Mouse (Mus musculus) hindbrain, embryonic 11.5 days (tissue): ENCODE data around the gene Srsf3. TPM values are rescaled to one million over a fixed set of nuclear protein-coding genes. Genes with fewer than 3 reads are reported as not detected.
"Not testable (repeated sequence)": the region's sequence is repeated elsewhere in the genome, so short reads cannot be mapped to it uniquely, and the experiment has no call there.

Experiments used
- ATAC-seq: fragments of 200-750 bp; cut with Nextera tagmentation; 2 replicates; pipeline ENCODE4 v1.8.0; 2017; ENCODE audit warnings: mild to moderate bottlenecking, moderate TSS enrichment, moderate library complexity; ENCODE audit not compliant: low FRiP score
- DNase-seq: peaks from one replicate; pipeline ENCODE4 v3.0.0-alpha.2; 2015; ENCODE audit warnings: low spot score
- H3K27ac ChIP-seq: fragments of 300-500 bp; sonication (generic); 2 replicates; pipeline ENCODE4 v1.5.1; 2014; ENCODE audit warnings: mild to moderate bottlenecking, low read depth, low read length
- H3K27me3 ChIP-seq: fragments of 300-500 bp; sonication (generic); 2 replicates; pipeline ENCODE4 v1.6.1; 2014; ENCODE audit warnings: mild to moderate bottlenecking, low read length, moderate library complexity, mixed read lengths; ENCODE audit not compliant: control insufficient read depth, insufficient read depth
- H3K36me3 ChIP-seq: fragments of 300-500 bp; sonication (generic); 2 replicates; pipeline ENCODE4 v1.6.1; 2014; ENCODE audit warnings: mild to moderate bottlenecking, low read length, moderate library complexity, mixed read lengths; ENCODE audit not compliant: control insufficient read depth, insufficient read depth
- H3K4me1 ChIP-seq: fragments of 300-500 bp; sonication (generic); replicated peaks from 2 replicates; pipeline ENCODE4 v1.6.1; 2014; ENCODE audit warnings: low read length, mixed read lengths; ENCODE audit not compliant: control insufficient read depth, insufficient read depth
- H3K4me2 ChIP-seq: fragments of 300-500 bp; sonication (generic); replicated peaks from 2 replicates; pipeline ENCODE4 v1.6.1; 2014; ENCODE audit warnings: mild to moderate bottlenecking, low read depth, low read length
- H3K4me3 ChIP-seq: fragments of 300-500 bp; sonication (generic); 2 replicates; pipeline ENCODE4 v1.5.1; 2014; ENCODE audit warnings: low read depth, low read length
- H3K9ac ChIP-seq: fragments of 300-500 bp; sonication (generic); 2 replicates; pipeline ENCODE4 v1.6.1; 2014; ENCODE audit warnings: low read depth, low read length
- H3K9me3 ChIP-seq: fragments of 300-500 bp; sonication (generic); 2 replicates; pipeline ENCODE4 v1.6.1; 2016; ENCODE audit warnings: low read length; ENCODE audit not compliant: control insufficient read depth
- WGBS: fragments of 180-500 bp; shearing (Covaris S2); extraction: QIAGEN DNeasy Blood & Tissue Kit; methylation state at CpG from one replicate; pipeline ENCODE4 v1.1.7; 2014; 5-methylcytosine and 5-hydroxymethylcytosine counted together
- polyA plus RNA-seq: library from polyadenylated mRNA; unstranded; fragments of >200 nt; fragmentation: Nextera tagmentation; extraction: Ambion mirVana; gene quantifications from 2 replicates; pipeline ENCODE4 v1.2.1, GENCODE M21; 2014

Srsf3 gene
- polyA plus RNA-seq, 1 experiment from 2014 or later: 854 TPM

DNA sequence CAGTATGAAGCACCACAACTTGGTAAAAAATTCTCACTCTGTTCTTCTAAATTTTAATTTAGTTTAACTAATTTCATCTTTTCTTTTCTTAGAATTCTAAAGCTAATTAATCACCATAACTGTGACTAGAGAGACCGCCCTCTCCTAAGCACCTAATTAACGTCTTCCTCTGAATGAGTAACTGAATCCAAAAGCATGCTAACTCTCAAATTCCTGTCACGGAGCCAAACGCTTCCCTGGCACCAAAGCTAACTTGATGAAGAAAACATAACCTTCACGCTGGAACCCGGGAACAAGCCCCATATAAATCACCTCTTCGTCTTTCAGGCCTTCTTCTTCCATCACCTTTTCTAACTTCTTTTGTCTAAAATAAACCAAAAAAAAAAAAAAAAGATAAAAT lies 40.3 kb upstream of the Srsf3 start:
- no peak overlapping the region for H3K27ac ChIP-seq
- no peak for ATAC-seq
- peaks cover 10% of the 10 kb centered on the region; the same call in 1 of the 2 replicates for H3K36me3 ChIP-seq
- no peak overlapping the region for H3K4me2 ChIP-seq
- H3K9me3 ChIP-seq: no peaks in the 10 kb centered on the region
- H3K9ac ChIP-seq: no peak overlapping the region
- no peak for DNase-seq
- H3K4me1 ChIP-seq: no peaks in the 10 kb centered on the region
- 84% methylated on average over 7 of the region's 7 CpGs for WGBS
- no peaks in the 10 kb centered on the region for H3K27me3 ChIP-seq
- H3K4me3 ChIP-seq: no peak overlapping the region

DNA sequence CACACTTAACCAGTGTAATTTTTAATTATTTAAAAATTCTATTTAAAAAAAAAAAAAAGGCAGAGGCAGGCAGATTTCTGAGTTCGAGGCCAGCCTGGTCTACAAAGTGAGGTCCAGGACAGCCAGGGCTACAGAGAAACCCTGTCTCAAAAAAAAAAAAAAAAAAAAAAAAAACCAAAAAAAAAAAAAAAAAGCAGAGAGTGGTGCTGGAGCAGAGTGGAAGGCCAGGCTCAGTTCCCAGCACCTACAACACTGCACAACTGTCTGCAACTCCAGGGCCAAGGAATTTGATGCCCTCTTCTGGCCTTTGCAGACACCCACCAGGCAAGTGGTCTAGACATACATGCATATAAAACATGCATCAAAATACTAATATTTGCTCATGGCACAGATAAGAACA lies 39.4 kb upstream of the Srsf3 start:
- WGBS: 88% methylated on average over 1 of the region's 1 CpGs
- H3K36me3 ChIP-seq, ATAC-seq, H3K4me3 ChIP-seq, H3K9me3 ChIP-seq, H3K4me2 ChIP-seq, H3K9ac ChIP-seq, DNase-seq, H3K27me3 ChIP-seq, H3K4me1 ChIP-seq, H3K27ac ChIP-seq: not testable (repeated sequence)

DNA sequence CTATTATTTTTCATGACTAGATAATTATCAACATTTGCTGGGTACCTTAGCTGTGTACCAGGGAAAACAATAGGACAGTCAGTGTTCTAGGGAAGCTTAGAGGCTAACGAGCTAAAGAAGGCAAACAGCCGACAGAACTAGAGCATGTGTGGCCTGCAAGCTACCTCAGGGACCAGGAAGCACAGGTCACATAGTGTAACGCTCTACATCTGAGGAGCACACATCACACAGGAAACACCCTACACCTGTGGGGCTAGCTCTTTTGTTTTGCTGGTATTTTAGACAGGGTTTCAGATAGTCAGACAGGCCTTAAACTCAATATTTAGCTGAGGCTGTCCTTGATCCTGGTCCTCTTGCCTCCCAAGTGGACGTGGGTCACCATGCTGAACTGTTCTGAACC lies 37.8 kb upstream of the Srsf3 start:
- 98% methylated on average over 4 of the region's 4 CpGs for WGBS
- Histone ChIP-seq H3K9ac (no peak overlapping the region), H3K4me1 (no peaks in the 10 kb centered on the region), H3K27me3 (no peaks in the 10 kb centered on the region), H3K36me3 (peaks cover 7% of the 10 kb centered on the region; the same call in 1 of the 2 replicates), H3K4me2 (no peak overlapping the region), H3K27ac (no peak overlapping the region), H3K9me3 (no peaks in the 10 kb centered on the region), H3K4me3 (no peak overlapping the region)
- DNase-seq (no peak), ATAC-seq (no peak)

DNA sequence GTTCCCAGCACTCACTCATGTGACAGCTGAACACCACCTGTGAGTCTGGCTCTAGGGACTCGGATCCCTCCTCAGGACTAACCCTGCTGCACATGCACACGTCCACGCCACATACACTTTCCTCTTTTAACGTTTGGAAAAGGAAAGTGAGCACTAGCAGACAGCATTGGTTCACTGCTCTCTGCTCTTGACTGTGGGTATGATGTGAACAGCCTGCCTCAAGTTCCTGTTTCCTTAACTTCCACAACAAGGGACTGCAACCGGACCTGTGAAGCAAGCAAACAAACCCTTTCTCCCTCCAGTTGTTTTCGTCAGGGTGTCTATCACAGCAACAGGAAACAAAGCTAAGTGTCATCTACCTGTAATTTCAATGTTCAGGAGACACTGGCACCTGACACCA lies 32.0 kb upstream of the Srsf3 start:
- DNase-seq (no peak), ATAC-seq (no peak)
- Histone ChIP-seq H3K4me1 (no peaks in the 10 kb centered on the region), H3K27ac (no peak overlapping the region), H3K9me3 (no peaks in the 10 kb centered on the region), H3K4me2 (no peak overlapping the region), H3K9ac (no peak overlapping the region), H3K27me3 (no peaks in the 10 kb centered on the region), H3K4me3 (no peak overlapping the region), H3K36me3 (peaks cover 12% of the 10 kb centered on the region)
- 91% methylated on average over 6 of the region's 6 CpGs for WGBS

DNA sequence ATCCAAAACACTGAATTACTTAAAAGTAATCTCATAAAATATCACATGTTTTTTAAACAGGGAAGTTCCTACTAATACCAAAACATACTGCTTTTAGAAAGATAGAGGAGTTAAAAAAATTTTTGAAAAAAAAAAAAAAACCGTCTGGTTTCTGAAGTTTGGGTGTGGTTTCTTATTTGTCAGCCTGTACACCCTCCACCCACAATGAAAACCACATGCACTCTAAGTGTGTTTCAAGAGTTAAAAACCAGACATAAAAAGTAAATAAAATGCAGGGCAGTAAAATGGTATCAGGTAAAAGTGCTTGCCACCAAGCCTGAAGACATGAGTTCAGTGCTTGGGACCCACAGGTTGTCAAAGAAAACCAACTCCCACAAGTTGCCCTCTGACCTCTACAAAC lies 28.7 kb upstream of the Srsf3 start:
- Histone ChIP-seq H3K36me3 (peaks cover 12% of the 10 kb centered on the region), H3K9me3 (no peaks in the 10 kb centered on the region), H3K4me1 (no peaks in the 10 kb centered on the region), H3K27me3 (no peaks in the 10 kb centered on the region), H3K9ac (no peak overlapping the region), H3K4me3 (no peak overlapping the region), H3K27ac (no peak overlapping the region), H3K4me2 (no peak overlapping the region)
- DNase-seq (no peak), ATAC-seq (no peak)
- 76% methylated on average over 1 of the region's 1 CpGs for WGBS

DNA sequence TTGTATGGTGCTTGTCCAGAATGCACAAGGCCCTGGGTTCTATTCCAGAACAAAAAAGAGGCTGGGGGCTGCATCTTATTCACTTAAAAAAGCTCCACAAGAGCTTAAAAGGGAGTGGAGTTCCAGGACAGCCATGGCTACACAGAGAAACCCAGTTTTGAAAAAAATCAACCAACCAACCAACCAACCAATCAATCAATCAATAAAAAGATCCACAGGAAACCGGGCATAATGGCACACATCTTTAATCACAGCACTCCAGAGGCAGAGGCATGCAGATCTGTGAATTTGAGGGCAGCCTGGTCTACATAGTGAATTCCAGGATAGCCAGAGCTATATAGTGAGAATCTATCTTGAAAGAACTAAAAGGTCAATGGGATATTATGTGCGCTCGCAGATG lies 27.4 kb upstream of the Srsf3 start:
- WGBS: 90% methylated on average over 3 of the region's 3 CpGs
- no peak overlapping the region for H3K27ac ChIP-seq
- no peak overlapping the region for H3K4me2 ChIP-seq
- H3K9me3 ChIP-seq: no peaks in the 10 kb centered on the region
- peaks cover 5% of the 10 kb centered on the region for H3K36me3 ChIP-seq
- DNase-seq: no peak
- no peak overlapping the region for H3K9ac ChIP-seq
- ATAC-seq: no peak
- H3K27me3 ChIP-seq: no peaks in the 10 kb centered on the region
- no peaks in the 10 kb centered on the region for H3K4me1 ChIP-seq
- H3K4me3 ChIP-seq: no peak overlapping the region

DNA sequence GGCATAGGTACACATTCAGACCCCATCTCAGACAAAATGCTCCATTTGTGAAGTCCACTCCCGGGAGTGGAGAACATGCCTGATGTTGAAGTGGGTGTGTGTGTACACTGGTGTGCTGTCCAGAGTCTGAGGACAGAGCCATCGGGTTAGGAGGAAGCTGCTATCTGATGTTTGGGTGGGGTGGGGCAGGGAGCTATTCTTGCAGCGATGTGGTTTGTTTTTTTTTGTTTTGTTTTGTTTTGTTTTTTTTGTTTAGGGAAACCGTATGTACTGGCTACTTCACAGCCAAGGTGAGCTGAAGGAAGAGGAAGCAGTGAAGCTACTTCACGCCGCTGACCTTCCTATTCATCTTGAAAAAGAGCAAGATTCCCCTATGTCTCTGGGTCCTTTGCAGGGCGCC lies 25.6 kb upstream of the Srsf3 start:
- Histone ChIP-seq H3K9ac (peak overlapping the region; percentile 96), H3K4me2 (peak overlapping the region; percentile 56), H3K27ac (no peak overlapping the region), H3K27me3 (no peaks in the 10 kb centered on the region), H3K36me3 (no peaks in the 10 kb centered on the region), H3K4me3 (peak overlapping the region; percentile 95), H3K9me3 (no peaks in the 10 kb centered on the region), H3K4me1 (no peaks in the 10 kb centered on the region)
- no peak for DNase-seq
- 12% methylated on average over 7 of the region's 7 CpGs for WGBS
- no peak for ATAC-seq

DNA sequence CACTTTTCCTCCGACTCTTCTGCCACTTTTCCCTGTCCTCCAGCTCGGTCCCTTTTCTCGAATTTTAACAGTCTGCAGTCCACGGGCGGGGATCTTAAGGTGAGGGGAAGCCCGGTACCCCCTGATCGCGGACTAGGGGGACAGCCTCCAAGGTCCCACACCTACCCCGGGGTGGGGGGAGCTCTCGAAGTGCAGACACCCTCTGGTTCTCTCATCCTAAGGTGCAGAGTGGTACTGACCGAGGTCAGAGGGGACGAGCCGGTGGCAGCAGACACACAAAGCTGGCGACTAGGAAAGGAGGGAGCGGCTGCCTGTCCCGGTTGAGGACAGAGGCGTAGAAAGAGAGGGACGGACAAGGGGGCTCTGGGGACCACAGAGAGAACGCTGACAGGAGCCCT lies 25.2 kb upstream of the Srsf3 start:
- no peaks in the 10 kb centered on the region for H3K9me3 ChIP-seq
- no peak for DNase-seq
- no peaks in the 10 kb centered on the region for H3K4me1 ChIP-seq
- ATAC-seq: peak; percentile 69
- no peaks in the 10 kb centered on the region for H3K36me3 ChIP-seq
- H3K27me3 ChIP-seq: no peaks in the 10 kb centered on the region
- peak overlapping the region; percentile 96 for H3K9ac ChIP-seq
- H3K4me3 ChIP-seq: peak overlapping the region; percentile 95
- 2% methylated on average over 19 of the region's 19 CpGs for WGBS
- peak overlapping the region; percentile 56 for H3K4me2 ChIP-seq
- H3K27ac ChIP-seq: peak overlapping the region; percentile 93

DNA sequence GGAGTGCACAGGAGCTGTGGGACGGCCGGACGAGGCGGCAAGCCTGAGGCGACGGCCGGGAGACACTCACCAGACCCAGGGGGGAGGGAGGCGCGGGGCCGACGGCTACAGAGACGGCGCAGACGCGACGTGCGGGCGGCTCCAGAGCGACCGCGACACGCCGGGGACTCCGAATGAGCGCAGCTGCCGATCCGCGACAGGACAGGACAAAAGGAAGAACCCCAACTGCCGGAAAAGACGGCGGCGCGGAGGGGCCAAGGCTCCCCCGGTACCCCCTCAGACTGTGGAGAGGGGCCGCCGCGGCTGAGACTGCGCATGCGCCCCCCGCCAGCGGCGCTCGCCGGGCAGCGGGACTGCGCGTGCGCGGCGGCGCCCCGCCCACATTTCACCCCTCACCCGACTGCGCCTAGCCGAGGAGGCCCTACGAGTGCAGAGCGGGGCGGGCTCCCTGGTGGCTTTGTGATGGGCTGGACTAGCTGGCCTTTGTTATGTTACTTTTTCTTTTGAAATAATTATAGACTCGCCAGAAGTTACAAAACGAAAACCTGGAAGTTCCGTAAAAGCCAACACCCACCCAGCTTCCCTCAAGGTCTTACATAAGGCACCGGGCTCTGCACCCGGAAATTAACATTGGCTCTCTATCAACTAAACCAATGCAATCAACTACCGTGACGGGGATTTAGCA lies 24.6 kb upstream of the Srsf3 start, which contains the start of gene Stk38:
Stk38 (minus strand) TSS at position 355 of the 685 bp plus-strand sequence.
- no peaks in the 10 kb centered on the region for H3K4me1 ChIP-seq
- under 1% methylated on average over 56 of the region's 65 CpGs for WGBS

More for the DNA sequence above, 24.6 kb upstream of the Srsf3 start, which contains the start of gene Stk38:
- no peaks in the 10 kb centered on the region for H3K27me3 ChIP-seq
- H3K4me3 ChIP-seq: peak within 1 kb of the TSS; percentile 95
- peak within 1 kb of the TSS; percentile 56 for H3K4me2 ChIP-seq
- H3K36me3 ChIP-seq: no peaks in the 10 kb centered on the region
- peak within 1 kb of the TSS; percentile 93 for H3K27ac ChIP-seq
- peak; percentile 94 for DNase-seq
- peak; percentile 93 for ATAC-seq
- H3K9me3 ChIP-seq: no peaks in the 10 kb centered on the region
- H3K9ac ChIP-seq: peak within 1 kb of the TSS; percentile 96
